Mouse (Mus musculus): ENCODE results near the gene Colgalt2.
"Not testable (repeated sequence)": the region's sequence is repeated elsewhere in the genome, so short reads cannot be mapped to it uniquely, and the experiment has no call there.

The Colgalt2 gene

GRCm38 (mm10) chr1:152399790-152400555, at the start of gene Colgalt2:
TSS of gene Colgalt2 (plus strand) at chr1:152399830.
- DNase-seq: no peak

GRCm38 (mm10) chr1:152356721-152357120, 42.9 kb upstream of the Colgalt2 start:
- no peak for DNase-seq

GRCm38 (mm10) chr1:152368311-152369088, 31.1 kb upstream of the Colgalt2 start:
- peak; percentile 33 for DNase-seq

DNA sequence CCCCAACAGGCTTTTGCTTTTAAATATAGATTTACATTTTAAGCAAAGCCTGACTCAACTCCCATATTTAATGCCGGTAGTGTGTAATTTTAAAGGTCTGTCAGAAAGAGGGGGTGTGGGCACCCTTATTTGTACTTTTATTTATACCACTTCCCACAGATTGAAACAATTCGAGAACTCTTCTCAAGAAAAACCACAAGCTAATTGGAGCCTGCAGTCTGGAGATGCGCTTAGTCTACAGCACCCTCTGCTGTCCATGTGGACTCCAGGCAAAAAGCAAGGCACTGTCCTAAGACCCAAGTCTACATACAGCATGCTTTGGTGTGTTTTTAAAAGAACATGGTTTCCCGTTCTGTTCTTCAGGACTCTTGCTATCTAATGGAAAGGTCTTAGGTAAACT, 30.5 kb upstream of the Colgalt2 start:
- peak; percentile 55 for DNase-seq

DNA sequence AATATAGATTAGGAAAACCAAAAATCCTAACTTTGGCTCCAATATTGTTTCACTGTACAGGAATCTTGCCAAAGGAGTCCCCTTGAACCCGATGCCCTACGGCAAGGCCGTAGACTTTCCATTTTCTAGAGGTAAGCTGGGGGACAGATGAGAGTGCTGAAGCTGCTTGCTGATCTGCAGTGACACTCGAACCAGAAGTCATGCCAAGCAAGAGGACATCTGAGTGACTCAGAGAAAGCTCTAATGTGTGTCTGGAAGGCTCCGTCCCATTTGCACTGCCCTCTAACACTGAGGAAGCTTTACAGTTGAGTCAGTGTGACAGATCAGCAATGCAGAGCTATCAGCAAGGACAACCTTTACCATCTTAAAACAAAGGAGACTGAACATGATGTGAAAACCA, 21.3 kb upstream of the Colgalt2 start:
- no peak for DNase-seq

DNA sequence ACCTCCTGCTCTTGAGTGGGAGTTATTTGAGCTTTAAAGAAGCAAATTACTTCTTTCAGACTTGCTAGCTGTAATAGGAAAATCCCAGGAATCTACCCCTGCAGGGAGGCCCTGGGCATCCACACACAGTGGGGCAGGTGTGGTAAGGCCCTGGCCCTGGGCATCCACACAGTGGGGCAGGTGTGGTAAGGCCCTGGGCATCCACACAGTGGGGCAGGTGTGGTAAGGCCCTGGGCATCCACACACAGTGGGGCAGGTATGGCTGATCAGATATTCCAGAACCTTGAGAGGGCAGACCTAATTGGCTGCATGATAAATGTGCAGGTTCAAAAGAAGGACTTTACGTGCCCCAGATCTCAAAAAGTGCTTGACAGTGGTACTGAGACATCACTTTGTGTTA, 15.0 kb upstream of the Colgalt2 start:
- DNase-seq: no peak

DNA sequence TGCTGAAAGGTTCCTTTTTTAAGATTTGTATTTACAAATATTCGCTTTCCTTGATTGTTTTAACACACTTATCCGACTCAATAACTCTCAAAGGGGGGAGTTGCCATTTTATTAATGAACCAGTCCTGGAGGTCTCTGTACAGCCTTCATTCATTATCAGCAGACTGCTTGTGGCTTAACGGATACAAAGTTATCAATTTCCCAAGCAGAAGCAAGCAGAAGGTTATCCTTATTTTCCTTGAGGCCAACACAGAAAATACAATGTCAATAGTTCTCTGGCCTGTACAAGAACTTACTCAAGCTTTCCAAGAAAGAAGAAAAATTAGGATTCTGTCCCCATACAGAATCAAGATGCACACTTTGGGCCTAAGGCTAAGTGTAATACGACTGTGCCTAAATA, 13.9 kb upstream of the Colgalt2 start:
- DNase-seq: not testable (repeated sequence)

DNA sequence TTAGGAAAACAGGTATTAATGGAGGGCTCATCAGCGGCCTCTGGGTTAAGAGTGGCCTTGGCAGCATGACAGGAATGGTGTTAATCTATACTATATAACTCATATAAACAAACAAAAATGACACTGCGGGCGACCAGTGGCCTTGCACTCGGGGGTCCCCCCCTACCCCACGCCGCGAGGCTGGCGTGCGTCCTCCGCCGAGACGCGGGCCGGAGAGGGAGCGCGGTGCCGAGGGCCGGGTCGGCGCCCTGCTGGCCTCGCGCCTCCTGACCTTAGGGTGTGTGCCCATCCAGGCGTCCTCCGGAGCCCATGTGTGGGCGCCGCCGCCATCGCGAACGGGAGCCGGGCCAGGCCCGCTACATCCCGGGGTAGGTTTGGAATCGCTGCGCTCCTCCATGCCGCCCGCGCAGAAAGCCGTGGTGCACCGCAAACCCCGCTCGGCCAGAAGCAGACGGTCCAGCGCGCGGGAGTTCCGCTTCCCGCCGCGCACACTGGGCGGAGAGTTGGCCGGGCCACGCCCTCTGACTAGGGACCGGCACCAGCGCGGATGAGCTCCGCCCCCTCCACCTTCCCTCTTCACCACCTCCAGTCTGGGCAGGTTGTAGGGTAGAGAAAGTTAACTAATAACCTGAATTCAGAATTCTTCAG, 13.3 kb upstream of the Colgalt2 start, which contains the start of gene Tsen15:
Gene Tsen15, minus strand, starts transcription at position 501 of the 648 bp plus-strand sequence.
- peak; percentile 85 for DNase-seq

DNA sequence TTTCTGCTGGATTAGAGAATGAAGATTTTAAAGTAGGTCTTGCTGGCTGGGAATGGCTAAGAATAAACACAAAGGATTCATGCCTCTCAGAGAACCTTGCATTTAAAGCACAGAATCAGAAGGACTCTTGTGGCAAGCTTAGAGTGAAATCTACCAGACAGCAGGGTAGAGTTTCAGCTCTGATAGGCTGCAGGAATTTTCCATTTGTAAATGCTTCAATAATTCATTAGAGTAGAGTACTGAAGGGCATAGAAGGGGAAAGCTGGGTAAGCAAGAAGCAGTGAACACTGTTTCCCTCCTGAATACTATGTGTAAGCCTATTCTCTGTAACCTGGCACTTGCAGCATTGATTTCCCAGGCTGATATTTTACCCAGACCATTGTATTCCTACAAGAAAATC, 10.4 kb upstream of the Colgalt2 start:
- DNase-seq: no peak

GRCm38 (mm10) chr1:152394137-152394536, 5.5 kb upstream of the Colgalt2 start:
- no peak for DNase-seq

DNA sequence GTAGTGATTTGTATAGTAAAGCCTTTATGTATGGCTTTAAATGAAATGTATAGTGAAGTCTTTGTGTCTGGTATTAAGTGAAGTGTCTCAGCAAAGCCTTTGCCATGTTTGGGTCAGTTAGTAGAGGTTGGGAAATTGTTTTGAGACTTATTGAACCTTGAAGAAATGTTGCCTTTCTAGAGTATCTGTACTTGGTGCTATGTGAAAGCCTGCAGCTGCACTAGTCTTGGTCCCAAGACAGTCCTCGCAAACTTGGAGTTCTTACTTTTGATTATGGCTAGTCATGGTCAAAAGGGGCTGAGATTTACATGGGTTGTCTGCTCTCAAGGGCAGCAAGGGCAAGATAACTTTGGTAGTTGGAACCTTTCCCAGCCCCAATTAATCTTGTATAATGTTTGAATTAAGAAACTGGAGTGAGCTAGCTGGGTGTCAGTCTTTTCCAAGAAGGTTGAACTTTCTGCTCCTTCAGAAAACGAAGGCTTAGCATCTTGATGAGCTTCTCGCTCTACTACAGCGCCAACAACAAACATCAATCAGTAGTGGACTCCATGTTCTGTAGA, 4.6 kb upstream of the Colgalt2 start:
- DNase-seq: no peak

GRCm38 (mm10) chr1:152398708-152399107, 922 bp upstream of the Colgalt2 start:
- no peak for DNase-seq

DNA sequence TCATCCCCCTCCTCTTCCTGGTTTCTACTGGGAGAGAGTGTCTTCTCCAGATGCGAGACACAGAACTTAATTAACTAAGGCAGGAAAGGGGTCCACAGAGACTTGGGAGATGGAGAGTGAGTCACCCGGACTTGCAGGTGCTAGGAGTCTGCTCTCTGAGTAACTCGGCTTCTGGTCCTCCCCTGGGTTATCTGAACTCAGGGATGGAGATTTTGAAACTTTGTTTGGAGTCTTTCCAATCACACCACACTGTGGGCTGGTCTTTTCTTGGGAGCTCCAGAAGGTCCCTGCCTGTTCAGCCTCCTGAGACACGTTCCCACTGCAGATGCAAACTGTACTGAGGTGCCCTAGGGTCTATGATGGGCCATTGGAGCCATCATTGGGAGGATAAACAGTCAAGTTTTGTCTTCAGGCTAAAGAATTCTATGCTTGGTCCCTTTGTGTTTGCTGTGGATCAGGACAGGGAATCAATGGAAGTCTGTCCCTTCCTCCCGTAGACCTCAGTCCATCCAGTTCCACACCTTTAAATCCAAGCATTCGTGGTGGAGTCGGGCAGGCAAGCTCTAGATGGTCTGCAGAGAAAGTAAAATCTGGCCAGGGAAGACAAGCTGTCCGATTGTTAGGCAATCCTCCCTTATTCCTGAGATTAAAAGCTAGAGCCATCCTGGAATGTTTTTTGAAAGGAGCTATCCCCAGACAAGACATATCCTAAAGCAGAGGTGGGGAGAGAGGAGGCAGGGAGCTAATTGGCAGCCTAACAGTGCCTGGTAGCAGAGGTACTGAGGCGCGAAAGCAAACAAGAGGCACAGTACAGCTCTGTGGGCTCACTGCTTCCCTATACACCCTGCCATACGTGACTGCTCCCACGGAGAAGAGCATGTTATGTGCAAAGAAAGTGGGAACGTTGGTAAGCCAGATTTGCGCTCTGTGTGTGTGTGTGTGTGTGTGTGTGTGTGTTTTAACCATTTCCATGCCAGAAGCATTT, 1.2 kb downstream of the Colgalt2 start:
- DNase-seq: no peak

- DNase-seq: no peak
Observed at GRCm38 (mm10) chr1:152407021-152407946, 7.7 kb downstream of the Colgalt2 start.

DNA sequence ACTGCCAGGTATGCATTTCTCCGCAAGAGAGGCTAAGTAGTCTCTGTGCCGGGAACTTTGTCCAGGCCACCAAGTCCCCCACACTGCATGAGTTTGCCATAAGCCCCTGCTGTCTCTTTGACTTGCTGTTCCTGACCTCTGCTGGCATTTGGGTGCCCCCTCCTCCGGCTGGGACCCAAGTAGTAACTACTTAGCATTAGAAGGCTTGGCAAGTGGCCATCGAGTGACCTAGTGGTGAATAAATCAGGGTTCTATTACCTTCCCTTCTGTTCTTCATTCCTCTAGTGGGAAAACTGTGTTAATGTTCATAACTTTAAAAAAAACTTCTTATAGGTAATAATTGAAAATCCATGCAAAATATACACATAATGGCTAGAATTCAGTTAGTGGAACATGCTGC, 9.7 kb downstream of the Colgalt2 start:
- no peak for DNase-seq

DNA sequence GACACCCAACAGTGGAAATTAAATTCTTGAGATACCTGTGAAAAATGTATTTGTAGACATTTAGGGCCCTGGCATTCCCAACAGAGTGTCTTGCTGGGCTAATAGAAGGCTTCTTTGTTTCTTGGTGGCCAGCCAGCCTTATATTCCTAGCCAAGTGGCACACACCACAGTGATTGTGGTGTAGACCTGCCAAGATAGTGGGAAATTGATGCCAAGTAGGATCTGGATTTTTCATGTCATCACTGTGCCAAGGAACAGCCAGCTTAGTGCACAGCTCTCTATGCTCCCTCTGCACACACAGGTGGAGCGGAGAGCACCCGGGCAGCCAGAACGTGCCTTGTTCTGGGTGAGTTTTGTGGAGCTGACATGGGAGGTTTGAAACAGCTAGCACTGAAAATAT, 11.0 kb downstream of the Colgalt2 start:
- peak; percentile 82 for DNase-seq

DNA sequence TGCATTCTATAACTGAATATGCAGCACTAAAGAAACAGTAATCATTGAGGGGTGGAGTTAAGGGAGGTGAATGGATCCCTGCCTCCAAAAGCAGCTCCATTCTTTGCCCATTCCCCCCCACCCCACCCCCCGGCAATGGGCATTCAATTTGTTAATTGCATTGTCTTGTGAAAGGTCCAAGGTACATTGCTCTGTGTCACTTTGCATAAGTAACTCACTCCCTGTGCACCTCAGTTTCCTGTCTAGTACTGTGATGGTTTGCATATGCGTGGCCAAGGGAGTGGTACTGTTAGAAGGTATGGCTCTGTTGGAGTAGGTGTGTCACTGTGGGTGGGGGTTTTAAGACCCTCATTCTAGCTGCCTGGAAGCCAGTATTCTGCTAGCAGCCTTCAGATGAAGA, 13.5 kb downstream of the Colgalt2 start:
- DNase-seq: no peak

DNA sequence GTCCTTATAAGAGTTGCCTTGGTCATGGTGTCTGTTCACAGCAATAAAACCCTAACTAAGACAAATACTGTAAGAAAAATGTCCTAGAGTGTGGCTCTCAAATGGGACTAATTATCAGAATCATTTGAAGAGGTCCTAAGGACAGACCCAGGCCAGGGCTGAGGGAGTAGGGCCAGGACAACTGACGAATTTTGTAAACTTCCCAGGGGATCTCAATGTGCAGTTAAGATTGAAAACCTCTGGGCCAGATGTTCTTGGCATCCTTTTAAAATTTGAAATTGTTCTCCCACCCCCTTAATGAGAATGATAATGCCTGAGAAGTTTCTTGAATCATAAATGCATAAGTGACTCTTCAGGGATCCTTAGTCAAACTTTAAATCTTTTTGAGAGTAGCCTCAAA, 14.3 kb downstream of the Colgalt2 start:
- no peak for DNase-seq

- no peak for DNase-seq
Observed at GRCm38 (mm10) chr1:152414451-152414850, 14.8 kb downstream of the Colgalt2 start.

- no peak for DNase-seq
Observed at GRCm38 (mm10) chr1:152416306-152416904, 16.8 kb downstream of the Colgalt2 start.

Data from cerebellum, adult 11-12 months (tissue).